Mouse (Mus musculus) G1E (cell line): ENCODE measurements at regions not wholly inside any gene's neighbourhood (a gene's known extent, or its start where the extent isn't known, plus 50 kb on each side); places are given as distances from the start of the nearest gene placed in this dataset.

Source experiments
- CTCF ChIP-seq: IDR thresholded peaks from 2 replicates; pipeline ENCODE4 v1.5.1; 2012; ENCODE audit warnings: low read depth, low read length, inconsistent platforms, mixed read lengths
- TAL1 ChIP-seq: conservative IDR thresholded peaks from 2 replicates; pipeline ENCODE4 v1.6.1; 2012; ENCODE audit warnings: low read depth, low read length, inconsistent platforms, mixed read lengths

DNA sequence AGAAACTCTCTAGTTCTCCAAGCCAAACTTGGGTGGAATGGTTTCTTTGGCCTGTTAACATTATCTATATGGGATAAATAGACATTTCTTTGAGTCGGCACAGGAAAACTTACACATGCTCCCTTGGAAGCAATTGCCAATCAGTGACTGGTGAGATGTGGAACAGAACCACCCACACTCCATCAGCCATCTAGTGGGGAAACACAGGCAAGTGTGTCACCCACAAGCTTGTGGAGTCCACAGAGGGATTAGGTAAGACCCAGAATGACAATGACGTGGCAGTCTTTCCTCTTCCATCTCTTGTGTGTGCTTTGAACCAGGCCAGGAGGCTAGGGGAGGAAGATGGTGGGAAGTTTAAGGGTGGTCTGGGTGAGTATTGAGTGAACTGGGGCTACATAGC lies 257.5 kb upstream of the Gadl1 start:
- TF ChIP-seq CTCF (no peak), TAL1 (no peak)
